Mouse (Mus musculus) testis, postnatal 10 days (tissue): ENCODE data around the gene Ddit4.
"Not testable (repeated sequence)": the region's sequence is repeated elsewhere in the genome, so short reads cannot be mapped to it uniquely, and the experiment has no call there.

Experiments
- DNase-seq: peaks from one replicate; pipeline ENCODE4 v3.0.0; 2021; ENCODE audit warnings: low spot score

The Ddit4 gene

GRCm38 (mm10) chr10:59951211-59952151 is at the start of gene Ddit4:
TSS of gene Ddit4 (minus strand) at chr10:59951834.
- DNase-seq, result peak; percentile 99

- DNase-seq, result no peak
Observed at GRCm38 (mm10) chr10:59999057-59999456, 47.4 kb upstream of the Ddit4 start.

GRCm38 (mm10) chr10:59997591-59997990 is 46.0 kb upstream of the Ddit4 start:
- DNase-seq, result no peak

GRCm38 (mm10) chr10:59995889-59996288 is 44.3 kb upstream of the Ddit4 start:
- no peak for DNase-seq

- not testable (repeated sequence) for DNase-seq
Observed at GRCm38 (mm10) chr10:59993813-59994212, 42.2 kb upstream of the Ddit4 start.

- no peak for DNase-seq
Observed at GRCm38 (mm10) chr10:59992024-59992423, 40.4 kb upstream of the Ddit4 start.

GRCm38 (mm10) chr10:59991262-59991880 is 39.7 kb upstream of the Ddit4 start:
- no peak for DNase-seq

GRCm38 (mm10) chr10:59990393-59990792 is 38.8 kb upstream of the Ddit4 start:
- no peak for DNase-seq

GRCm38 (mm10) chr10:59988036-59988435 is 36.4 kb upstream of the Ddit4 start:
- no peak for DNase-seq

- DNase-seq, result no peak
Observed at GRCm38 (mm10) chr10:59982379-59982873, 30.8 kb upstream of the Ddit4 start.

GRCm38 (mm10) chr10:59981792-59982191 is 30.2 kb upstream of the Ddit4 start:
- DNase-seq, result no peak

GRCm38 (mm10) chr10:59981336-59981735 is 29.7 kb upstream of the Ddit4 start:
- no peak for DNase-seq

- no peak for DNase-seq
Observed at GRCm38 (mm10) chr10:59980815-59981244, 29.2 kb upstream of the Ddit4 start.

GRCm38 (mm10) chr10:59978873-59979743 is 27.5 kb upstream of the Ddit4 start:
- peak; percentile 90 for DNase-seq

- DNase-seq, result no peak
Observed at GRCm38 (mm10) chr10:59978401-59978800, 26.8 kb upstream of the Ddit4 start.

- DNase-seq, result no peak
Observed at GRCm38 (mm10) chr10:59977715-59978343, 26.2 kb upstream of the Ddit4 start.

- DNase-seq, result no peak
Observed at GRCm38 (mm10) chr10:59977141-59977540, 25.5 kb upstream of the Ddit4 start.

GRCm38 (mm10) chr10:59974786-59975185 is 23.2 kb upstream of the Ddit4 start:
- DNase-seq, result no peak

- DNase-seq, result peak; percentile 76
Observed at GRCm38 (mm10) chr10:59974191-59974664, 22.6 kb upstream of the Ddit4 start.

GRCm38 (mm10) chr10:59973400-59973799 is 21.8 kb upstream of the Ddit4 start:
- DNase-seq, result no peak

- DNase-seq, result no peak
Observed at GRCm38 (mm10) chr10:59972999-59973398, 21.4 kb upstream of the Ddit4 start.
